Mouse (Mus musculus) liver, embryonic 15.5 days (tissue): ENCODE measurements at regions not wholly inside any gene's neighbourhood (a gene's known extent, or its start where the extent isn't known, plus 50 kb on each side); places are given as distances from the start of the nearest gene placed in this dataset.
A peak's percentile ranks its signal among the peaks of the same experiment; 100 is the strongest.

Experiments used
- ATAC-seq: fragments of 200-750 bp; cut with Nextera tagmentation; 2 replicates; pipeline ENCODE4 v1.8.0; 2017; ENCODE audit warnings: moderate number of reproducible peaks, mild to moderate bottlenecking, moderate library complexity; ENCODE audit not compliant: insufficient read depth
- H3K27ac ChIP-seq: fragments of 300-500 bp; sonication (generic); replicated peaks from 2 replicates; pipeline ENCODE4 v1.5.1; 2015; ENCODE audit warnings: mild to moderate bottlenecking, inconsistent platforms
- H3K27me3 ChIP-seq: fragments of 300-500 bp; sonication (generic); 2 replicates; pipeline ENCODE4 v1.6.1; 2015; ENCODE audit warnings: mild to moderate bottlenecking, inconsistent platforms
- H3K36me3 ChIP-seq: fragments of 300-500 bp; sonication (generic); replicated peaks from 2 replicates; pipeline ENCODE4 v1.6.1; 2015; ENCODE audit warnings: moderate library complexity, mild to moderate bottlenecking, inconsistent platforms
- H3K4me1 ChIP-seq: fragments of 300-500 bp; sonication (generic); replicated peaks from 2 replicates; pipeline ENCODE4 v1.6.1; 2015; ENCODE audit warnings: inconsistent platforms
- H3K4me2 ChIP-seq: fragments of 300-500 bp; sonication (generic); 2 replicates; pipeline ENCODE4 v1.6.1; 2015; ENCODE audit warnings: moderate library complexity, mild to moderate bottlenecking, inconsistent platforms
- H3K4me3 ChIP-seq: fragments of 300-500 bp; sonication (generic); replicated peaks from 2 replicates; pipeline ENCODE4 v1.5.1; 2015; ENCODE audit warnings: mild to moderate bottlenecking, inconsistent platforms
- H3K9ac ChIP-seq: fragments of 300-500 bp; sonication (generic); 2 replicates; pipeline ENCODE4 v1.6.1; 2015; ENCODE audit warnings: moderate library complexity, mild to moderate bottlenecking, inconsistent platforms
- H3K9me3 ChIP-seq: fragments of 300-500 bp; sonication (generic); replicated peaks from 2 replicates; pipeline ENCODE4 v1.6.1; 2016; ENCODE audit warnings: inconsistent platforms
- WGBS: fragments of 180-500 bp; shearing (Covaris S2); methylation state at CpG from one replicate; pipeline ENCODE4 v1.1.7; 2015; ENCODE audit warnings: mixed read lengths; ENCODE audit not compliant: insufficient replicate concordance; 5-methylcytosine and 5-hydroxymethylcytosine counted together

DNA sequence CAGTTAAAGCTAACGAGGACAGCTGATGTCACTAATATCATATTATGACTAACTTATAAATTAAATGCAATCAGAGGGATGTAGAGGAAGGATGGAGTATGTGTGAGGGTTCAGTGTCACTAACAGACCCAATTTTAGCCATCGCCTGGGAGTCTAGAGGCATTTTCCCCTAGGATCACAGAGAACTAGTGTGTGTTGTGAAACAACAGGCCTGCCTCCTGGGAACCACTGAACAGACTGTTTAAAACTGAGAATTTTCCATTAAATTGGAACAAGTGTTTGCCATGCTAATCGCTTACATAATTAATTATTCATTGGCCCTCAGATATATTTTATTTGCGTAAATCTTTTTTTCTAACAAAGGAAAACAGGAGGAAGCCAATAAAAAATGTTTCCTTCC is 185.5 kb upstream of the Gm5148 start:
- WGBS = 66% methylated on average over 4 of the region's 4 CpGs
- no peak for ATAC-seq
- H3K36me3 ChIP-seq = no peaks in the 10 kb centered on the region

DNA sequence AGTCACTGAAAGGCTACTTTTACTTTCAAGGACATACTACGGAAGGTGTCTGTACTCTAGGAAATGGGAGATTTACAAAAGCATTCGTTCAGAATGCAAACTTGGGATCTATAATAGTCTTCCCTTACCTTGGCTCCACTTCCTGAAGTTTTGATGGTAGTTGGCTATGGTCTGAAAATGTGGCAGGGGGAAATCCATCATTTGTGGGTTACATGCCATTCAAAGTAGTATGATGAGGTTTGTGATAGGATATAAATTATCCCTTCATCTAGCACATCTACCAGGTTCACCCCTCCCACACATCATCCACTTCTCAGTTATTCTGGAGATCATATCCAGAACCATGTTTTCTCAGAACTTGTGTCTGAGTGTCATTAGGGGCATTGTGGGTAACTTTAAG is 184.7 kb upstream of the Gm5148 start:
- no peaks in the 10 kb centered on the region for H3K36me3 ChIP-seq
- H3K4me3 ChIP-seq = no peak overlapping the region
- no peaks in the 10 kb centered on the region for H3K9me3 ChIP-seq
- no peak overlapping the region for H3K27ac ChIP-seq
- no peak for ATAC-seq
- H3K27me3 ChIP-seq = no peaks in the 10 kb centered on the region
- H3K4me1 ChIP-seq = peaks cover 5% of the 10 kb centered on the region; the same call in 1 of the 2 replicates
- H3K4me2 ChIP-seq = no peak overlapping the region
- 58% methylated on average over 2 of the region's 2 CpGs for WGBS
- no peak overlapping the region for H3K9ac ChIP-seq

More for the DNA sequence above, 185.5 kb upstream of the Gm5148 start:
- Histone ChIP-seq H3K9ac (no peak overlapping the region), H3K4me1 (peaks cover 5% of the 10 kb centered on the region; the same call in 1 of the 2 replicates), H3K4me3 (no peak overlapping the region), H3K4me2 (no peak overlapping the region), H3K27me3 (no peaks in the 10 kb centered on the region), H3K27ac (no peak overlapping the region), H3K9me3 (no peaks in the 10 kb centered on the region)

DNA sequence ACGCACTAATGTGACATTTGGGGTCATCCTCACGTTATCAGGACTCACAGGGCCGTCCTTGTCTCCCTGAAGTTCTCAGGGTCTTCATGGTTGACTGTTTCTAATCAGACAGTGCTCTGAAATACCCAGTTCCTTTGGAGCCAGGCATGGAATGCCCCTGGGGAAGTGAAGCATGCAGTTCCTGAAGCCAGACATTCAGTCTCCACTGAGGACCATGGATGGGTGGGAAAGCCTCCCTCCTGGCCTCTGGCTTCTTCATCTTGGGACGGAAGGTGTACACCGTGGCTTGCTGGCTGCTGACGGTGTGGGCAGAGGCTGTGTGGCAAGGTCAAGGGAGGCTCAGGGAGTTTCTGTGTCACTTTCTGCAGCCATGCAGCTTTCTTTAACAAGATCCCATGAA is 184.2 kb upstream of the Gm5148 start:
- H3K36me3 ChIP-seq = no peaks in the 10 kb centered on the region
- no peak overlapping the region for H3K9ac ChIP-seq
- no peak overlapping the region for H3K4me2 ChIP-seq
- no peak overlapping the region; the same call in 1 of the 2 replicates for H3K27ac ChIP-seq
- 53% methylated on average over 6 of the region's 6 CpGs for WGBS
- H3K4me3 ChIP-seq = no peak overlapping the region
- peaks cover 5% of the 10 kb centered on the region; the same call in 1 of the 2 replicates for H3K4me1 ChIP-seq
- no peaks in the 10 kb centered on the region for H3K27me3 ChIP-seq
- ATAC-seq = no peak
- no peaks in the 10 kb centered on the region for H3K9me3 ChIP-seq

DNA sequence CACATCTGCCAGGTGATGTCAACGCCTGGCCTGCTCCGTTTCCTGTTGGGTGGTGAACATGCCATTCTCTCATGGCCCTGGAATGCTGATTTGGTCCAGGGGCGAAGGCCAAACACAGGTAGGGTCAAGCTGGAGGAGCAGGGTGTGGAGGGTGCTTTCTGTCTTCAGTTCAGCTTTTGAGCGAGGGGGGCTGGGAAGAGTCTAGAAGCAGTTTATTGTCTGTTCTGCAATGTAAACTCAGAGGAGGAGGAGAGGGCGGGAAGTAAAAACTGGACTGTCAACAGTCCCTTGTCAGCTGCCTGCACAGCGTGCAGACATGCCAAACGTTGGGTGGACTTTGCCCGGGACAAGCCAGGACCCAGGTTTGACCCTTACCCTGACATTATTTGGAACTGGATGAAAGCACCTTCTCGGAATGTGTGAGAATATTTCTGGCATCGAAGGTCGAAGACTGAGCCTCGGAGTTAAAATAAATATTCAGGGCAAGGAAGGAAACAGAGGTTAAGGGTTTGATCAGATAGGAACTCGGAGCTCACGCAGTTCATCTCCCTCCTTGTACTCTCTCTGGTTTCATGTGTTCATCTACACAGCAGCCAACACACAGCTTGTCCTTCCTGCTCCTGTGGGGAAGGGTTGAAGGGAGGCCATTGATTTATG is 183.3 kb upstream of the Gm5148 start:
- no peak overlapping the region for H3K9ac ChIP-seq
- peak; percentile 84 for ATAC-seq
- WGBS = 11% methylated on average over 14 of the region's 14 CpGs
- H3K4me2 ChIP-seq = no peak overlapping the region
- H3K4me3 ChIP-seq = no peak overlapping the region
- H3K9me3 ChIP-seq = no peaks in the 10 kb centered on the region
- no peaks in the 10 kb centered on the region for H3K36me3 ChIP-seq
- H3K4me1 ChIP-seq = peaks cover 5% of the 10 kb centered on the region; the same call in 1 of the 2 replicates
- no peaks in the 10 kb centered on the region for H3K27me3 ChIP-seq
- peak overlapping the region; percentile 42; the same call in 1 of the 2 replicates for H3K27ac ChIP-seq

DNA sequence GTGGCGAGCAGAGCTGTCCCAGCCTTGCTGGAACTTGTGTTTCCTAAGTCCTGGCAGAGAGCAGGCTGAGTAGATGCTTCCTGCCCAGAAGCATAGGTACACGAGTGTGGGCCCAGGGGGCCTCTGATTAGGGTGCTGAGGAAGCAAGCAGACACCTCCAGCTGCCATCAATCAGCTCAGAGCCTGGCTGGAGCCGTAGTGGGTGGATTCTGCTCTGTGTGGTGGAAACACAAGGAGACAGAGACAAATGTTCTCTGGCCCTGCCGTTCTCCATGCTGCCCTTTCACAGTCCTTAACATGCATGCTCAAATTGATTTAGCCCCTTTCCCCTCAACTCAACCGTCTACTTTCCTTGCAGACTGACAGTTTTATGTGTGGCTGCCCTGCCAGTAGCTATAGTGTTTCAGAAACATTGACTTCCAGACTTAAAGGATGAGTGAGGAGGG is 182.5 kb upstream of the Gm5148 start:
- Histone ChIP-seq H3K27ac (0 out of 2 replicates have a peak overlapping the region, but pooled peaks have one; percentile 14), H3K9me3 (no peaks in the 10 kb centered on the region), H3K4me3 (no peak overlapping the region), H3K9ac (no peak overlapping the region), H3K27me3 (no peaks in the 10 kb centered on the region), H3K4me2 (no peak overlapping the region), H3K4me1 (peaks cover 5% of the 10 kb centered on the region; the same call in 1 of the 2 replicates), H3K36me3 (no peaks in the 10 kb centered on the region)
- 21% methylated on average over 5 of the region's 5 CpGs for WGBS
- ATAC-seq = no peak

DNA sequence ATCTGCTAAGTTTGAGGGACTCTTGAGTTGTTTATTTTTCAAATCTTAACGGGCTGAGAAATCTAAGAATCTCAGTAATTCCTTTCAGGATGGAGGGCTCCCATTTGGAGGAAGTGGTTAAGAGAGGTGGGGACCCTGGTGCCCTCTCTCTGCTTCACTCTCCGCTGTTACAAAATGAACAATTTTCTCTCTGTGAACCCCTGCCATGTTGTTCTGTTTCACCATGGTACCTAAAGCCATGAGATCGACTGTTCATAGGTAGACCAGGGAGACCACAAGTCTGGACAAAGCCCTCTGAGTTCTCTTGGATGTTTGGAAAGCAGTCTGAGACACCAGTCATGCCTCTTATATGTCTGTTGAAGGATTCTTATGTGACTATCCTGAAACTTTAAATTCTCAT is 179.9 kb upstream of the Gm5148 start:
- WGBS = 36% methylated on average over 3 of the region's 3 CpGs
- H3K27me3 ChIP-seq = no peaks in the 10 kb centered on the region
- no peak overlapping the region for H3K27ac ChIP-seq
- H3K9ac ChIP-seq = no peak overlapping the region
- no peak overlapping the region for H3K4me3 ChIP-seq
- no peaks in the 10 kb centered on the region for H3K36me3 ChIP-seq
- peaks cover 5% of the 10 kb centered on the region; the same call in 1 of the 2 replicates for H3K4me1 ChIP-seq
- no peak overlapping the region for H3K4me2 ChIP-seq
- ATAC-seq = no peak
- no peaks in the 10 kb centered on the region for H3K9me3 ChIP-seq

DNA sequence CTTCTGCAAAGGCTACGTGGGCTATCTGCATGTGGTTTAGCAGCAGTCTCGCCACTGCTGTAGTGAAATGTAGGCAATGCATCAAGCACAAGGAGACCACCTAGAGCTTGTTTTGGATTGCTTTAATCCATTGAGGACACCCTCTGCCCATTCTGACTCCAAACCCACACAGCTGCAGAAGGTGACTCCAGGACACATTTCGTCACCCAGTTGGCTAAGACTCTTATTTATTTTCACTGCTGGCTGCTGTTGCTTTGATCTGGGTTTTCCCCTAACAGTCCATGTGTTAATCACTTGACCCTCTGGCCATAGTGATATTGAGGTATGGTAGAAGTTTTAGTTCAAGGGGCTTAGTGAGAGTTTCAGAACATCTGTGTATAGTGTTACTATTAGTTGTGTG is 179.2 kb upstream of the Gm5148 start:
- no peak overlapping the region for H3K4me2 ChIP-seq
- no peak for ATAC-seq
- no peak overlapping the region for H3K4me3 ChIP-seq
- no peak overlapping the region for H3K27ac ChIP-seq
- no peaks in the 10 kb centered on the region for H3K9me3 ChIP-seq
- 38% methylated on average over 3 of the region's 3 CpGs for WGBS
- no peaks in the 10 kb centered on the region for H3K27me3 ChIP-seq
- H3K4me1 ChIP-seq = peaks cover 5% of the 10 kb centered on the region; the same call in 1 of the 2 replicates
- H3K9ac ChIP-seq = no peak overlapping the region
- H3K36me3 ChIP-seq = no peaks in the 10 kb centered on the region

DNA sequence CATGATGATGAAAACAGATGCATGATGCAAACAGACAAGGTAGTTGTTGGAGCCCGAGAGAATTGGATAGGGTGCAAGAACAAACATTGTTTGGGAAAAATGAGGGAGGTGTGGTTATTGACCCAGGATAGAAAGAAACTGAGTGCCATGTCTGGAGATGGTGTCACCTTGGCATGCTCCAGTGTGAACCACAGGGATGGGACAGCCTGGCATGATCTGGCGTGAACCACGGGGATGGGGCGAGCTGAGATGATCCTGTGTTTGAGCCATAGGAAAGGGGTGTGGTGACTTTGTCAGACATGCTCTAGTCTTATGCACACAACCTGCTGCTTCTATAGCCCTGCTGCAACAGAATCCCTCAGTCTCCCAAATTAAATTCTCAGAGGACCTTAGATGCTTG is 178.7 kb upstream of the Gm5148 start:
- WGBS = 61% methylated on average over 4 of the region's 4 CpGs
- Histone ChIP-seq H3K27me3 (no peaks in the 10 kb centered on the region), H3K9ac (no peak overlapping the region), H3K27ac (no peak overlapping the region), H3K4me1 (peaks cover 5% of the 10 kb centered on the region; the same call in 1 of the 2 replicates), H3K4me3 (no peak overlapping the region), H3K36me3 (no peaks in the 10 kb centered on the region), H3K9me3 (no peaks in the 10 kb centered on the region), H3K4me2 (no peak overlapping the region)
- ATAC-seq = no peak

DNA sequence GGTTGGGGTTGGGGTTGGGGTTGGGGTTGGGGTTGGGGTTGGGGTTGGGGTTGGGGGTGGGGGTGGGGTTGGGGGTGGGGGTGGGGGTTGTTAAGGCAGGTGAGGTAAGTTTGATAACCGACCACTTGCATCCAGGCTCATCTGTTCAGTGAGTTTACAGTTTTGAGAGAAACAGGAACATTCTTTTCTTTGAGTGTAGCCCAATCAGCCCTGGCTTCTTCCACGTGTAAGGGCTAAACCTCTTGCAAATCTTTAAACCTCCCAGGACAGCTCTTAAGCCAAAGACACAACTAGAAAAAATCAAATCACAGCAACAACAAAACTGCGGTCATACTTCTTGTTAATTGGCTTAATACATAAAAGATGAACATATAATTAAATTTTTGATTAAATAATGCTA is 173.1 kb upstream of the Gm5148 start:
- WGBS = 34% methylated on average over 3 of the region's 3 CpGs
- Histone ChIP-seq H3K4me1 (peaks cover 3% of the 10 kb centered on the region; the same call in 1 of the 2 replicates), H3K9ac (no peak overlapping the region), H3K9me3 (no peaks in the 10 kb centered on the region), H3K27ac (no peak overlapping the region), H3K36me3 (no peaks in the 10 kb centered on the region), H3K4me3 (no peak overlapping the region), H3K27me3 (no peaks in the 10 kb centered on the region), H3K4me2 (no peak overlapping the region)
- no peak for ATAC-seq

DNA sequence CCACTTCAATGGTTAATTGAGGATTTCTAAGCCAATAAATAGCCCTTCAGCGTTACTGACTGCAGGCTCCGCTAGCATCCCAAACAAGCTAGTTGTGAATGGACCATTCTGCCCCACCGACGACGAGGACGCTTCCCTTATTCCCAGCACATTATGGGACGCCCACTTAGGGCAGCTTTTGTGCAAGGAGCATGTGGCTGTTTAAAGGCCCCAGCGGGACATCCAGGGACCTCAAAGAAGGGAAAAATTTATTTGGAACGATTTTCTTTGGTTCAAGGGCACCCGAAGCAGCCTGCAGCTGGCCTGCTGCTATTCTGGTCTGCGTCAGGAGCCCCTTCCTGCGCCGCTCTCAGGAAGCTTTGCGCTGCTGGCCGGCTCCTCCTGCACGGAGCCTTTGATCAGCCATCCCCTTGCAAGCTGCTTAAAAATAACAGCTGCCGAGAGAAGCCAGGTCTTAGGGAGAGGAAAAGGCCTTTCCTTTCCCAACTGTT is 172.6 kb upstream of the Gm5148 start:
- WGBS = 6% methylated on average over 17 of the region's 17 CpGs
- Histone ChIP-seq H3K4me2 (peak overlapping the region; percentile 31), H3K9ac (no peak overlapping the region), H3K4me3 (no peak overlapping the region), H3K36me3 (no peaks in the 10 kb centered on the region), H3K27ac (no peak overlapping the region), H3K4me1 (peaks cover 3% of the 10 kb centered on the region; the same call in 1 of the 2 replicates), H3K27me3 (no peaks in the 10 kb centered on the region), H3K9me3 (no peaks in the 10 kb centered on the region)
- ATAC-seq = no peak

DNA sequence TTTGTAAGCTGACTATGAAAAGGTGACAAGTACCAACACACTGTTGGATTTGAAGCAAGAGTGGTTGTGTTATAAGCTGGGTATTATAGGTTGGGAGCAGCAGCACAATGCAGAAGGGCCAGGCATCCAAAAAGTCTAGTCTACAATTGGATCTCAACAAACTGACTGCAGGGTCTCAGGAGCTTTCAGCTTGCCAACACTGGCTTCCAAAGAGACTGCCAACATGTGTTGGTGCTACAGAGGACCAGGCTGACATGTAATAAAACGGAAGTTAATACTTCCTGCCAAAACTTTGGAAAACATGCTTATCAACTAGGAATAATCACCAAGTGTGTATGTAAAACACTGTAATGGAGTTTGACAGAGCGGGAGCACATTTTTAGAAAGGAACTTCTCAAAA is 170.3 kb upstream of the Gm5148 start:
- H3K27ac ChIP-seq = no peak overlapping the region
- H3K27me3 ChIP-seq = no peaks in the 10 kb centered on the region
- H3K36me3 ChIP-seq = no peaks in the 10 kb centered on the region
- ATAC-seq = no peak
- no peak overlapping the region for H3K9ac ChIP-seq
- WGBS = 60% methylated on average over 2 of the region's 2 CpGs
- H3K4me1 ChIP-seq = peaks cover 3% of the 10 kb centered on the region; the same call in 1 of the 2 replicates
- no peak overlapping the region for H3K4me2 ChIP-seq
- H3K9me3 ChIP-seq = no peaks in the 10 kb centered on the region
- H3K4me3 ChIP-seq = no peak overlapping the region
